Mouse (Mus musculus) kidney, adult 10 weeks (tissue): Measurements from ENCODE around the gene Padi6. TPM values are rescaled to one million over a fixed set of nuclear protein-coding genes. Genes with fewer than 3 reads are reported as not detected.

ENCODE experiments used
- polyA plus RNA-seq: library from polyadenylated mRNA; stranded (reverse); fragments of 350-450 nt; fragmentation: Illumina TruSeq; extraction: RNeasy Lipid Tissue Mini Kit (QIAGEN cat#74804); gene quantifications from one replicate; pipeline ENCODE4 v1.2.3, GENCODE M21; 2014; ENCODE audit warnings: low read depth, low replicate concordance

Padi6 gene
- not detected for polyA plus RNA-seq

GRCm38 (mm10) chr4:140742543-140742942 lies at the start of gene Padi6:
TSS of gene Padi6 (minus strand) at chr4:140742643.

GRCm38 (mm10) chr4:140774025-140774800 lies 31.8 kb upstream of the Padi6 start, which contains the start of gene Padi4:
TSS of gene Padi4 (minus strand) at chr4:140774236.

GRCm38 (mm10) chr4:140700269-140701018 lies 42.0 kb downstream of the Padi6 start, which contains the start of gene Rcc2:
TSS of gene Rcc2 (plus strand) at chr4:140700541.

Other genes starting within 250 kb of the Padi6 start
- gene Arhgef10l, start 76.6 kb downstream of the Padi6 start, polyA plus RNA-seq: 7.3 TPM
- gene Rcc2, start 42.1 kb downstream of the Padi6 start, polyA plus RNA-seq: 2.3 TPM
- not detected for gene Padi4, start 31.6 kb upstream of the Padi6 start, polyA plus RNA-seq
- gene Padi3, start 68.0 kb upstream of the Padi6 start, polyA plus RNA-seq: not detected
- gene Padi1, start 103.1 kb upstream of the Padi6 start, polyA plus RNA-seq: not detected
- 1.1 TPM for gene Padi2, start 163.7 kb upstream of the Padi6 start, polyA plus RNA-seq
- 149 TPM for gene Sdhb, start 218.6 kb upstream of the Padi6 start, polyA plus RNA-seq
- 0.93 TPM for gene Atp13a2, start 244.2 kb upstream of the Padi6 start, polyA plus RNA-seq